Mouse (Mus musculus): ENCODE data around the gene Map3k1.
A peak's percentile ranks its signal among the peaks of the same experiment; 100 is the strongest.

The Map3k1 gene

DNA sequence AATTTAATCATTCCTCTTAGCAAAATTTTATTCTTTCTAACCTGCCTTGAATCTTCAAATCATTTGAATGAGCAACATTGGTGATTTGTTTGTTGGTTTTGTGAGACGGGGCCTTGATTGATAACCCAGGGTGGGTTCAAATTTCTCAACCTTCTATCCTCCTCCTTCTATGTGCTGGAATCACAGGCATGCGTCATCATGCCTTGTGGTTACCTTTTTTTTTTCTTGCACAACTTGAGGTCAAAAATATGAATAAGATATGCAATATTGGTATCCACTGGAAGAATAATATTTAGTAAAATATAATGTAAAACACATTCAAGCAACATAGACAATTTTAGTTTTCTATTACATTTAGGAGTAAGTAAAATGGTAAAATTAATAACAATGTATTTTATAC lies 3.9 kb upstream of the Map3k1 start:
- no peak for DNase-seq (ENCODE audit: low spot score)

DNA sequence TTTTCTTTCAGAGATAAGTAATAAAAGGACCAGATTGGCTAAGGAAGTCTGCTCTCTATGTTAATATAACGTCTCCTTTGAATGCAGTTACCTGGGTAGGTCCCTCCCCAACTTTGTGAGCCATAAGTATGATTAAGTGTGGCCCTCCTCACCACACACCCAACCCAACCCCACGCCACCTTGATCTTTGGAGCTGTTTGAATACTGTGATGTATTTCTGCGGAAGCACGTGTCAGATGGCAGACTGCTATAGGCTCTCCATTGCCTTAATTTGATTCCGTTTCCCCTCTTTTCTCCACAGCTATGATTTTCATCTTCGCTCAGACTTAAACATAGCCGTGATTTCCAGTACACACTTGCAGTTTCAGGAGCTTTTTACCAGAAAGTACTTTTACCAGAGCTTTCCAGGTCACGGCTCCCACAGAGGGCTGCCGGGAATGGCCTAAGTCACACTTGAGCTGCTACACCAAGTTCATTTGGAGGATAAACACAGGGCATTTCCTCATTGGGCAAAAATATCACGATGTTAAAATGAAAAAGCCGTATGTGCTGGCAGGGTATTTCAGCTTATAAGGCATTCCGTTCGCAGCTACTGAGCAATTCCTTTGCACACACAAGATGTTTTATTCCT lies 2.3 kb upstream of the Map3k1 start:
- no peak for DNase-seq (ENCODE audit: low spot score)

DNA sequence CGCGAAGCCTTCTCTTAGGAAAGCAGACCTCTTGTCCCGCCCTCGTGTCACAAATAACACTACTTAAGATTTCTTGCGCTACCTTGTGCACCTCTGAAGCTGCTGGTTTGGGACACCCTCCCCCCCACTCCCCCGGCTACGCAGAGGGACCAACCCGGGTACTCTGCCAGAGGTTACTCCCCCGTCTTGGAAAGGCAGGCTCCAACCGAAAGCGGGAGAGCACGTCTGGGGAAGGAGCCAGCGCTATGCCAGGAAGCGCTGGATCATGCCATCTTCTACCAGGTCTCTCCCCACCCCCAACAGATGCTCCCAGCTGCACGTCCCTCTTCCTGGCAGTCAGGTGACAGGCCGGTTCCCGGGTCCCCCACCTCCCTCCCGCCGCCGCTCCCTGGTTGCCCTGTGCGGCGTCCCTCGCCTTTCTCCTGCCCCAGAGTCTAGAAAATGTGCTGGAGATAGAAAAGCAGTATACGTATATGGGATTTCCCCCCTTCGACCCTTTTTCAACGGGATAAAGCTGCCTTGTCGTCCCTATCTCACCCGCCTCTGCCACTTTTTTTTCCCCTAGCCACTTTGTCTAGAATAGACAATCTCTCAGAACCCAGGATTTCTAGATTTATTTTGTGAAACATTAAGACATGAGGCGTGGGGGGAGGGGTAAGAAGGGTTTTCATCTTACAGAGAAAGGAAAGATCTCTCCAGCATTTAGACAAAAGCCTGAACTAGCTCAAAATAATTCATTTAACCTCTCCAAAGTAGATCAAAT lies 854 bp upstream of the Map3k1 start:
- no peak for DNase-seq (ENCODE audit: low spot score)

DNA sequence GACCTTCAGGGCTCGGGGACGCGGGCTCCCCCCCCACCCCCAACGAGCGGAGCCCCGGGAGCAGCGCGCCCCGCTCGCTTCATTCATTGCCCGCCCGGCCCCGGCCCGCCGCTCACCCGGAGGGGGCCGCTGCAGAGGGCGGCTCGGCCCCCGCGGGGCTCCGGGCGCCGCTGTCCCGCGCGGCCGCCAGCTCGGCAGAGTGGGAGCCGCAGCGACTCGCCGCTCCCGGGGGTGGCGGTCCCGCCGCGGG lies 481 bp downstream of the Map3k1 start:
- DNase-seq (ENCODE audit: low spot score), result peak; percentile 26

DNA sequence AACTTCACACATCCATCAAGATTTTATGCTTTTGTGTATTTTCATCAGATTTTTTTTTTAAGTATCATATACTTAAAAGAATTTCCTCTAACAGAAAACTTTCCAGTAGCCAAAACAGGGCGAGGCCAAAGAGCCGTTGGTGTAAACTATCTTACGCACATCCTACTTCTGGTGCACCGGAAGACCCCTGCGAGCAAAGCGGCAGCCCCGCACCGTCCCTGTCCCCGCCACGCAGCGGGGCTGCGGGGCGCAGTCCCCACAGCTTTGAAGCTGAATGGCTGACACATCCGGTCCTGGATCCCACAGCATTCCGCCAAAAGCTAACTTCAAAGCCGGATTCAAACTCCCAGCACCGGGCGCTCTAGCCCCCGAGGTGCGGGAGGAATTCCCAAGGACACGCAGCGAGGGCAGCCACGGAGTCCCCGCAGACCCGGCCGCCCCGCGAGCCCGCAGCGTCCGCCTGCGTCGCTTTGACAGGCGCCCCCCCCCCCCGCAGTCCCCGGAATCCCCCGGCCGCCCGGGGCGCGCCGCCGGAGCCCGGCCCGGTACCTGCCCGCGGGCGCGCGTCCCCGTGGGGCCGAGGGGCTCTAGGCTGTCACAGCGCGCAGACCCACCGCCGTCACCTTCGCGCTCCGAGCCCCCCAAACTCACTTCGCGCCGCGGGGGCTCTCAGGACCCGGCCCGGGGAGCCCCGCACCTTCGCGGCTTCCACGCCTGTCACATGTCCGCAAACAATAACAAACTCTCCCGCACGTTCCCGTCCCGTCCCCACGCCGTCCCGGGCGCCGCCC lies 1.0 kb downstream of the Map3k1 start:
- DNase-seq (ENCODE audit: low spot score), result peak; percentile 43

DNA sequence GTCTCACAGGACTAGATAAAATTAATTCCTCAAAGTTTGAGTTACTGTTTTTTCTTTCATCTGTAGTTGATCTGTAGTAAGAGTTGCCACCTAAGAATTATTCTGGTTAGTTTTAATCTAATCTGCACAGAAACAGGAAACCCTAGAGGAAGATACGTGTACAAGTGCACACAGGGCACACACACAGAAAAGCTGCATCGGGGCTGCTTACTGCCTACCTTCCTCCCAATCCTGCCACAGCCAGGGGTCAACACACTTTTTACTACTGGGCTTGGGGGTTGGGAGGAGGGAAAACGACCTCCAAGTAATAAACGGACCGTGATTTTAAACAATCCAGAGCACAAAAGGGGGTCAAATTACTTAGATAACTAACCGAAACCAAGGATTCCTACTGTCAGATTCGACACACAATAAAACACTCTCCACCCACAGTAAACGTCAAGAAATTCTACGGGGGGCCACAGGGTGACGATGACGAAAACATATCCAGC lies 1.6 kb downstream of the Map3k1 start:
- DNase-seq (ENCODE audit: low spot score), result peak; percentile 28

DNA sequence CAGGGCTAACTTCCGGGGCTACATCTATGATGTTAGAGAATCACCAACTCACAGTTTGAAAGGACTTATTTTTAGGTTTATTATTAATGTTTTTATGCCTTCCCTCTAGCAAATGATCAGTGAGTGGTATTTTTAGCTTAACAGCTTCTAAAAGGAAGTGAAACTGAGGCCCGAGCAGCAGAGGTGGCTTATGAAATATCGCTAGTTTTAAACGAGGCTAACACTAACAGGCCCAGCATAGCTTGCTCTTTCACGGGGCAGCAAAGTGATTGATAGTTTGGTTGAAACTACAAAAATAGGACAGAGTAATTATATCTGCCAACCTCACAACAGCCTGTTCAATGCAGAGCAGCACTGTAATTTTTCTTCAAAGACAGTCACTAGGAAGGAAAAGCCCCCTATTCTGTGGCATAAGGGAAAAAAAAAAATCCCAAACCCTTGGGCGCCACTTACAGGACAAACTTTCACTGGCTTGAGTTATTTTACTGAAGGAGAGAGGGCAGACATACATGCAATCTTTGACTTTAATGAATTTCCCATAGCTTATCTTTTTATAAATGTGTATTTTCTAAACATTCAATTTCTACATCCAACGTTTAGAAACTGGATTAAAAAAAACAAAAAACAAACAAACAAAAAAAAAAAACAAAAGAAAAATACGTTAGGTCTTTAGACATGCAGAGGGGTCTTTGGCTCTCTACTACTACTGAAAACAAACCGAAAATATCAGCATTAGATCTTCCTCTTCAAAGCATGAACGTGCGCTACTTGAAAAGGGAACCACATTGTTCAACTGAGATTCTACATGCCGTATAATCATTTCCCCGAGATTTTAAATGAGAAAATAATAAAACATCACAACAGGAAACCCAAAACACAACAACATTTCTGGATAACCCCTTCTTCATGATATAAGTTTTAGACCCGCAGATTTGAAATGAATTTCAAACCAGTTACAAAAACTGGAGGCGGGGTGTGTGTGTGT lies 2.8 kb downstream of the Map3k1 start:
- DNase-seq (ENCODE audit: low spot score), result no peak

DNA sequence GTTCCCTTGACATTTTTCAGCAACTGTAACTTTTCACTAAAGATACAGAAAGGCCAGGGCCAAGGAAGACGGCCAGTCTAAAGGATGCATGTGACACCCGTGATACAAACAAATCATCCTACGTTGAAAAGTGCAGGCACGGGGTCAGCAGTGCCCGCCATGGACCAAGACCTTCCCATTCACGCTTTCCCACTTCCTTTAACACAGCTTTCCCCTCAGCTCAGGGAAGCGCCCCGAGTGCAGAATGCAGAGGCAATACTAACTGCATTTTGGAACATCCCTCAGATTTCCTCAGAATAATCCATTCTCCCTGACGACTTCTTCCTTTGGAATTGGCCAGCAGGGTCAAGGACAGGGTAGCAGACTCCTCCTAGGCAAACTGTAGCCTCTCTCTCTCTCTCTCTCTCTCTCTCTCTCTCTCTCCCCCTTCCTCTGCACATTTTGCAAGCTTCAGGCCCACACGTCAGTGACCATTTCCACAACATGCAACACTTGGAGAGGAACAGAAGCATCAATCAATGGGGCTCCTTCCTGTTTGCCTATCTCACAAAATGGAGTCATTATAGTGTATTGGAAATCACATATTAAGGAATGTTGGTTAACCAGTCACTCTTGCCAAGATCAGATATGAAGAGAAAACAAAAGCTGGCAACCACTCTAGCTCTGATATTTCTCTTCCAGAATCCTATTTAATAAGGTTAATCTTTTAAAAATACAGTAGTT lies 3.7 kb downstream of the Map3k1 start:
- no peak for DNase-seq (ENCODE audit: low spot score)

DNA sequence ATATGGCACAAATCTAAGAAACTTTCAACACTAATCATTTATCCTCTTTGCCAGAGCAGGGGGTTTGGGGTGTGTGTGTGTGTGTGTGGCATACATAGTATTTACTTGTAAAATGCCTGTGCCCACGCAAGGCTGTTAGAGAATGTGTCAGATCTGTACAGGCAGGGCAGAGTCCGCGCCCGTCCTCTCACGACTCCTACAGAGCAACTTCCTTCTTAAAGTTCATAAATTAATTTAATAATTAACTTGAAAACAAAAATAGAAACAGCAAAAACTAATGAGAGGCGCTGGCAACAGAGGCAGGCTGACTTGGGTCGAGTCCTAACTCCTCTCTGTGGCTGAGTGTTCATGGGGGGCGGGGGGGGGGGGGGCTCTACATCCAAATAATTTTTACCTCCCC lies 4.6 kb downstream of the Map3k1 start:
- no peak for DNase-seq (ENCODE audit: low spot score)

DNA sequence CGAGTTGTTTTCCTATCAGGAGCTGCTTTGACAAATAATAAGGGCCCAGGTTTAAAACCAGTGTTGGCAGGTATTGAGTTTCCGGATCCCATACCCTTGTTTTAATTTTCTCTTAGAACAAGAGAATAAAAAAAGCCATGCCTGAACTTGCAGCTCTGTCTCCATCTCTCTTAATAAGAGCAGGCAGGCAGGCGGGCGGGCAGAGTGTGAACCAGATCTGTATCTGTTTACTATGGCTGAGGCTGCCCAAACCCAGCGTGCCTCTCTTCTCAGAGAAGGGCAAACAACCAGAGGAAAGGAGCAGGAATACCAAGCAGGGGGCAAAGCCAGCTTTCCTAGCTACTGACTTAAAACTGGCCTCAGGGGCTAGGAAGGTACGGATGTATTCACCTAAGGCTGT lies 5.3 kb downstream of the Map3k1 start:
- DNase-seq (ENCODE audit: low spot score), result no peak

DNA sequence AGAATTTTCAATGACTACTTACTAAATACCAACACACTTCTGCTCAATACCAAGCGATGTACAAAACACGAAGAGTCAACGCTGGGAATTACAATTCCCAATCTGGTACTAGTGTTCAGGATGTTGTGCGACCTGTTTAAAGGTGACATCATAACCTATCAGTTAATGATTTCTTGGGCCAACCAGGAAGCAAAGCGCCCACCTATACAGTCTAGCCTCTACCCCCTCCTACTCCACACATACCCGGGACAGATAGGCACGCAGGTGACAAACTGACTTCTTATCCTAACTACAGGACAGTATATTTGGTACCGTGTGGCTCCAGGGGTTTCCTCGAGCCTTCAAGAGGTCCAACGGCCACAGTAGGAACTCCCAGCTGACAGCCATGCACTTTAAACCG lies 5.9 kb downstream of the Map3k1 start:
- no peak for DNase-seq (ENCODE audit: low spot score)

DNA sequence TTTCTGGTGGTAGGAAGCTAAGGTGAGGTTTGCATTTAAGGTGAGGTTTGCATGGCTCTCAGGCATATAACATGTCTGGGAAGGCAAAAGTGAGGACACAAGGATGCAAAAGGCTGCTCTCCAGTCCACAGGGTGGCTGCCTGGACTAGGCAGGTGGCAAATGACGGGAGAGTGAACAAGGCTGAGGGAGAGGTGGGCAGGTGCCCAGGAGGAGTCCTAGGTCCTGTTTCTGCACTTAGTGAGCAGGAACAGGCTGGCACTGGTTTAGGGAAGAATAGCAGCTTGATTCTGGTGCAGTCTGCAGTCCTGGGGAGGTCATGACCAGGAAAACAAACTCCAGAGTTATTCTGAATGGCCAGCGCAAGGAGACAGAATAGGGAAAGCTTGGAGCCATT lies 6.5 kb downstream of the Map3k1 start:
- DNase-seq (ENCODE audit: low spot score), result no peak

DNA sequence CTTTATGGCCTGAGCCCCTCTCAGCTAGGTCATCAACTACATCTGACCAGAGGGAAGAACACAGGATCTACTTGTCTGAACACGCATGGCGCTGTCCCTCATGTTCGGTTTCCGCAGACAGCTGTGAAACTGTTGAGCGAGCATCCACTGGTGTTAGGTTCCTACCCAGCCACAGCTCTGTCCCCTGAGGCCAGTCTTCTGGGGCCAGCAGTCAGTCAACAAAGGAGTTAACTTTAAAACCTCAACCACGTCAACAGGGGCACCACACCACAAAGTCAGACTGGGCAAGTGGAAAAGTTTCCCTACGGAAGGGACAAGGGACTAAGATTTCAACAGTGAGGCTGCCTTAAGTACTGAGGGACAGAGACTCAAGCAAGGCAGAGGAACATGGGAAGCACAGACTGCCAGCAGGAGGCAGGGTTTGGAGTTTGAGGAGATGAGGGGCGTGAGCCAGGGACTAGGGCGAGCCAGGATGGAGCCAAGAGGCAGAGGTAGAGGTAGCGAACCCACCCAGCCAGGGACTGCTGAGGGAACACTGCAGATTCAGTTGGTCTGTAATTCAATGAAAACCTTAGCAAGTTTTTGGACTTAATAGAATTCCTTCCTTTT lies 7.0 kb downstream of the Map3k1 start:
- no peak for DNase-seq (ENCODE audit: low spot score)

DNA sequence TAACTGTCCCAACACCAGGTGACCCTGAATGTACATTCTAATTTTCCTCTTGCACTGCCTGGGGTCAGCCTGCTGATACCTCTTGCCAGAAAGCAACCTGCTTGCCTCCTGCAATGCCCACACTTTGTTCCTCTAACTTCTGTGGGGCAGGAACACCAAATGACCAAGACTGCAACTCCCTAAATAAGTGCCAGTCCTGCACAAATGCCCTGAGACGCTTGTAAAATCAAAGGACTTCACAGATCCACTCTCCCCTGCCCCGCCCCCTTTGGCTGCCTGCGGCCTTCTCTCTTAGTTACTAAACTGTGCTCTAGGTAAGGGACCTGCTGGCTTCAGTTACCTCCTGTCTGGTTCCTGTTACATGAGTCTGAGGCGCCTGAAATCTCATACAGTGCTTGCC lies 7.9 kb downstream of the Map3k1 start:
- DNase-seq (ENCODE audit: low spot score), result no peak

DNA sequence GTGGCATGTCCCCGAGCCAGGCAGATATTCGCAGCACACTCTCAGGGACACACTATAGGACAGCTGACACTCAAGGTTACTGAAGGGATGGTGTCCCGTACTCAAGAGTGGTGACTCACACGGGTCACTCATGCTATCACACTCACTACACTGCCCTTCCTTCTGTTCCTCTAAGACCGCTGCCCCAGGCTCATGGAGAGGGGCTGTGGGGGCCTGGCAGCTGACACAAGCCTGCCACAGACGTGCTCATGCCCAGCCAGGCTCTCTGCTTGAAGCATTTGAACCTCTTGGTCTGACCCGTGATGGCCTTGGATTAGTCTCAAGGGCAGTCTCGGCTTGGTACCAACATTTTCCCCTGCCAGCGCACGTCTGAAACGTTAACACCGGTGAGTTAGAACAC lies 10.7 kb downstream of the Map3k1 start:
- DNase-seq (ENCODE audit: low spot score), result no peak

DNA sequence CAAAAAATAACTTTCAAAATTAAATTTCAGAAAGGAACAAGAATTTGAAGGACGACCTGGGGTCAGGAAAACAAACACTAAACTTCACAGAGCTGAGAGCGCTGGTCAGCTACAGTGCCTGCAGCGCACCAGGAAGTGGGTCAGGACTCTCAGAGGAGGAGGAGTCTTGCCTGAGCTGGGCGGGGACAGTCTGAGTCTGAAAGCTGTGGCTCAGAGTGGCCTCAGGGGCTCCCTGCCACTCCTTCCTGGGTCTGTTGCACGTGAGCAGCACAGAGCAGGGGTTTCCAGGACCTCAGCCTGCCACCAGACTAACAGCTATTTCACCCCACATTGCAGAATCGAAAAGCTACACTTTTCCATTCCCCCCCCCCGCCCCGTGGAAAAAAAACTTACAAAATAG lies 11.8 kb downstream of the Map3k1 start:
- peak; percentile 59 for DNase-seq (ENCODE audit: low spot score)

DNA sequence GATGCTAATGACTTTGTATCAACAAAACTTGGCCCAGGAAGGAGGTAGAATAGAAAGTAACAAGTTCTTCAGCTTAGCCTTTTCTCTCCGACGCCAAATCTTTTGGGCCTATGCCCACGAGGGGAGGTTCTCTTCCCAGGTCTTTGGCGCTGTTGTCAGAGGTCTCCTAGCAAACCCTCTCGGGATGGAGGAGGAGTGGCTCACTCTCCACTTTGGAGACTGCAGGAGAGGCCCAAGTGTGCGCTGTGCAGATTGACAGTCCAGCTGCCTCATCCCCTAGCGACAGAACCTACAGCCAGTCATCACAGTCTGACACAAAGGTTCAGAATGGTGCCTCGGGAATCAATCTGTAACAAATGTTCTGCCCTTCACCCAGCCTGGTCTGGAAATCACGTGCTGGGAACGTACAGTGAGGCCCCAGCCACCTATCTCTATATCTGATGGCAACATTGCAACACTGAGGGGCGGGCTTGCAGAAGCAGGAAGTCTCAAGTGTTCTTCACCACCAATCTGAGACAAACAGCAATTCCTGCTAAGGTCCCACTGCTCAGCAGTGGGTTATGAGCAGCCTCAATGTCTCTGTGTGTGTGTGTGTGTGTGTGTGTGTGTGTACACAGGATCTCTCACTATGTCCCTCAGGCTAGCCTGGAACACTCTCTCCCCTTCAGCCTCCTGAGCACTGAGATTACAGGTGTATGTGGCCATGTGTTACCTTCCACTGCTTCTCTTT lies 12.4 kb downstream of the Map3k1 start:
- DNase-seq (ENCODE audit: low spot score), result no peak

DNA sequence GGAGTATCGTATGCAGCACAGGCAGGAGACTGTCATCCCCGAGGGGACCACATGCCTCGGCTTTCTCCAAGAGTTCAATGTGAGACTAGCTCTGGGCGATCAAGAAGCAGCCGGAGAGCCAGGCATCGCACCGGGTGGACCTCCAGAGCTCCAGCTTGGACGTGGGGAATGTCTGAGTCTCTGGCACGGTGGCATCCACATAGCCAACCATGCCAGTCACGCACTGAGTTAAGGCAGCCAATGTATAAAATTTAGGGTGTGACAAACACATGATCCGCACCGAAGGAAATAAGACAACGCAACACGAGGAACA lies 15.9 kb downstream of the Map3k1 start:
- no peak for DNase-seq (ENCODE audit: low spot score)

DNA sequence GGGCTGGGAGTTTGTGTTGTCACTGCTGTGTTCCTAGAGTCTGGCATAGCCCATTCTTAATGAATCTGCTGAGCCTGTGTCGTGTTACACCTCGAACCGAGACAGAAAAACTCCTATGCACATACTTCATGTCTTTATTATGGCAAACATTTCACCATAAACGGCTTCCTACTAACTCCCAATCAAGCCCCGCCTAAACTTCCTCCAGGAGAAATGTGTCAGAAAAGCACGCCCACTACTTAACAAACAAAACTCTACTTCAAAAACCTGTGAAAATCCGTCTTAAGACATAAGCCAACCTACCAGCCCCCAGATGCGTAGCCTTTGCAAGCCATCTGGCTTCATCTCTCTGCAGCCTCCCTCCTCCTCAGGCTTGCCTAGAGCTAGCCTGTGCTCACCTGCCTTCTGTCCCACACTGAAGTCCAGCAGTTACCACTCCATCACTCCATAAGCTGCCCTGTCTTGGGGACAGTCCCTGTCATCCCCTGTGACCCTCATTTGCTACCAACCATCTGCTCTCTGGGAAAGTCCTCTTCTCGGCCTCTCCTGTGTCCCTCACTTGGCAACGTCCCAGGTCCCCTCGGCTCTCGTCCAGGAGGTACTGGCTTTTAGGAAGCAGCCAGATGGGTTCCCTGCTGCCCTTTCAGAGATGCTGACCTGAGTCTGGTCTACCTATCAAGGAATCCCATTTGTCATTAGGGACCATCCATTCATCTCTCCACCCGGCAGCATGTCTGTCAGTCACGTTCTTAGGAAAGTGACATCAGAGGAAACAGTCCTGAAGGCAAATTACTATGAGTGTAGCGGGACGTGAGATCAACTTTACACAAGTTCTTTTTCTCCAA lies 16.4 kb downstream of the Map3k1 start:
- DNase-seq (ENCODE audit: low spot score), result no peak

DNA sequence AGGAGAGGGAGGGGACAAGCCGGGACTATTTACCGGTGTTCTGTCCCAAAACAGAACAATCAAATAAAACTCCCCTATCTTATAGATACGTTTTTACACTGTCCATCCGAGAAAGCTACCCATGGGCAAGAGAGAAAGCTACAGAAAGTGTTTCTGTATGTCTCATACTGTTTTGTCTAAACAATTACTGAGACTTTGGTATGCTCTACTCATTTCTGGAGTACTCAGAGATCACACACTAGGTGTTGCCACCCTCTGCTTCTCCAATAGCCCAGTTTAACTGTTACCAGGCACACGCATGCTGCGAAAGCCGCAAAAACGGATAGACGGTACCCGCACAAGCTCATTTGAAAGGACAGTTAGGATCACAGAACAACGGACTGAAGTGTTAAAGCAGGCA lies 17.2 kb downstream of the Map3k1 start:
- DNase-seq (ENCODE audit: low spot score), result no peak

Measured in spleen, adult 12 weeks (tissue).